Mouse (Mus musculus) CD8-positive naive resting alpha-beta T cell, adult 2 months (primary cell): ENCODE results near the gene Tff2.

Experiments used
- DNase-seq, 2 experiments: peaks; one replicate each; pipeline ENCODE4 v3.0.0; 2022; ENCODE audit warnings: low read depth in 2 of 2, low spot score in 2 of 2

Gene Tff2

DNA sequence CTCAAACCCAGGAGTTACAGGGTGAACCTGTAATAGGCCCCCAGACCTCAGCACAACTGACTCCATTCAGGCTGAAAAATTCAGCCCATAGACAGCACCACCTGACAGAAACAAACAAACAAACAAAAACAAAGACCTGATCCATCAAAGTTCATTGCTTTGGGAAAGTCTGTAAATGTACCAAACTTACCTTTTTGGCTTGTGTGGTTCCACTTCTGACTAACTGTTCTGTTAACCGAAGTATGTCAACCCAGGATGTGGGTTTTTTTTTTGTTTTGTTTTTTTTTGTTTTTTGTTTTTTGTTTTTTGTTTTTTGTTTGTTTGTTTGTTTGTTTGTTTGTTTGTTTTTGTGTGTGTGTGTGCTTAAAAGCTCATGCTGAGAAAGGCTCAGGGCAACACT, 7.3 kb downstream of the Tff2 start:
- no peak for DNase-seq

DNA sequence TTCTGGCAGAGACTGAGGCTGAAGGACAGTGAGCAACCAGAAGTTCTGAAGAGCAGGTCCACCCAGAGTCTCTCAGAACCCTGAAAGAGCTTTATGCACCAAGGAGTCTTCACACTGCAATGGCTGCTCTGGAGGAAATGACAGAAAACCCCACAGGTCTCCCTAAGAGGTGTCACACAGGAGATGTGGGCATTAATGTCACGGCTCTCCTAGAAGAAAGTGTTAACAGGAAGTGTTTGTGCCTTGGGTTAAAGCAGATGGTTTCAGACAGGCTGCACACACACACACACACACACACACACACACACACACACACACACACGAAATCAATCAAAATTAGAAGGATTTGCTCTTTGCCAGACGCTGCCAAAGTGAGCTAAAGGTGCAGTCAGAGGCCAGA, 7.8 kb downstream of the Tff2 start:
- no peak for DNase-seq

DNA sequence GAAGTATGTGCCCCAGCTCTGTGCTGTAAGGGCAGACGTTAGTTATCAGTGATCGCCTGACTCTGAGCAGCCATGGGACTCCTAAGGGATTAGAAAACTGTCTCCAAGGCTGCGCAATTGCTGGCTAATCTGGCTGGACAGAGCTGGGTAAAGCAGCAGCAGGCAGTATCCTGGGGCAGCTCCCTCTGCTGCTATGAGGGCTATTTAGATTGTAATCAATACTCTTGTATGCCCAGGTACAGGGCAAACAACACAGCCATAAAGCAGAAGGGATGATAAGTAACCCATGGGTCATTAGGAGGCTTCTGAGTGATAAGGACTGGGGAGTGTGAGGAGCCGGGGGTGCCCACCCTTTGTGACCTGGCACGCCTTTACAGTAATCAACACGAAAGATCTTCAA, 9.2 kb downstream of the Tff2 start:
- DNase-seq, result no peak

DNA sequence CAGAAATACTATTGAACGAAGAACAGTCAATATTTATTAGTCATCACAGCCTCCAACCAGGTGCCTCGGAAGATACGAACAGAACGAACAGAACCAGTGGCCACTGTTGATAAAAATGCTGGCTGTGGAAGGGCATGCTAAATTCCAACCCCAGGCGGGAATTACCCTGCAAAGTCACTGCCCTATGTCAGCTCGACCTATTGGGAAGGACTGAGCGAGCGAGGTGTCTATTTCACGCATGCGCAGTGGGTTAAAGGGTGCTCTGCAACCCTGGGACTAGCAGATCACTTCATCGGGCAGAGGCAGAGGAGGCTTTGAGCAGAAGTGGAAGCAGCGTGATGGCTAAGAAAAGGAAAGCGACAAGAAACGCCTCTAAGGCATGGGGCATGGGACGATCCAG, 10.3 kb downstream of the Tff2 start:
- DNase-seq, result no peak

DNA sequence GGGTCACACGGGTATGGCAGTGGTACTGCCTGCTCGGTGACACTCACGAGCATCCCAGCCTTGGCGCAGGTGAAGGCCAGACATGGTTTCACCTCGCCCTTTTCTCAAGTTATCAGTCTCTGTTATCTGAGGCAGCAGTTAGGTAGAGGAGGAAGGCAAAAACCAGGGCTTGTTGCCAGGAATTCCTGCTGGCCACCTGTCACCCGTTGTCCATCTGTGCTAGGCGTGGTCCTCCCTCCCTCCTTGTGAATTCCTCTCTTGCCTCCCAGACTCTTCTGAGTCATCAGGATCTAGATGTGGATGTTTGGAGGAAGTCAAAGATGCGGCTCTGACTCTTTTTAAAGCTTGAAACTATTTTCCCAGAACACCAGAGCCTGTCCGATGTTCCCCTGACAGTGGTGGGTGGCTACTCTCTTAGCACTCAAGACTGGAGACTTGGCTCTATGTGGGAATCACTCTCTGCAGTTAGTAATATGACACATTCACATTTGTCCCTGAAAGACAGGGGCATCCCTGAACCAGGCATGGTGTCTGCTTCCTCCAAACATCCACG, 12.7 kb downstream of the Tff2 start:
- DNase-seq, result no peak

DNA sequence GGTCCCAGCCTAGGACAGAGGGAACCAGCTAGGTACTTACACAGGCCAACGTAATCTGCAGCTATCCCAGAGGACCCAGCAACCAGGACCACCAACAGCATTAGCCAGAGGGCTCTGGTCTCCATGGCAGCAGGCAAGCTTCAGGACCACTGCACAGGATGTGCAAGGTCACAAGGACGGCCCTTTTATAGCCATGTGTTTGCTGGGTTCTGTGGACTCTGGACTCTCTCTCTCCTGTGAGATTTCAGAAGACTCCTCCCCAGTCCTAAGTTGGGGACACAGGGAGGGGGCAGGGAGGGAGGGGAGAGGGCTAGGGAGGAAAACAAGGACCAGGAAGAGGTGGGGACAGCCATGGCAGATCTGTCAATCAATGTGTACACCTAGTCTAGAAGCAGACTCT, 14.6 kb downstream of the Tff2 start, which contains the start of gene Tff3:
Gene Tff3, minus strand, starts transcription at position 195 of the 400 bp plus-strand sequence.
- no peak for DNase-seq

DNA sequence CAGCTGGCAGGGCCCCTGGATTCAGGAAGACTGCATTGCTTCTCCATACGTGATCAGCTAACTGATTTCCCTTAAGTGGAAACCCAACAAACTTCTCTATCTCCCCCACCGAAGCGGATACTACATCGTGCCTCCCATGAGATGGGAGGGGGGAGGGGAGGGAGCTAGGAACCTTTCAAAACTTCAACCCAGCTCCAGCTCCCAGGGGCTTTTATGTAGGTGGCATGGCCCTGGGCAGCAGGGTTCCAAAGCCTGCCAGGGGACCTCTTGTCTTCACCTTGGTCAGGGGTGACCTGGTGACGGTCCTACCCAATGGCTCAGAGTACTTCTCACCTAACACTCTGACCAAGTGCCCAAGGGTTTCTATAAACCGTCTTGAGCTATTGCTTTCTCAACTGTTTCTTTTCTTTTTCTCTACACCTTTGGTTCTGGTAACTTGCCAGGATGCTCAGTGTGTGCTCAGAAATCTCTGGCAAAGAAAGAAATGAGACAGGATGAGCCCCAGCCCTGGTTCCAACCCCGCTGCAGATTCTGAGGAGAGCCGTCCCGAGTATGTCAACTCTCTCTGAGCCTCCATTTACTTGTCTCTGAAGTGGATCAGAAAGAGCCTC, 15.3 kb downstream of the Tff2 start:
- no peak for DNase-seq

DNA sequence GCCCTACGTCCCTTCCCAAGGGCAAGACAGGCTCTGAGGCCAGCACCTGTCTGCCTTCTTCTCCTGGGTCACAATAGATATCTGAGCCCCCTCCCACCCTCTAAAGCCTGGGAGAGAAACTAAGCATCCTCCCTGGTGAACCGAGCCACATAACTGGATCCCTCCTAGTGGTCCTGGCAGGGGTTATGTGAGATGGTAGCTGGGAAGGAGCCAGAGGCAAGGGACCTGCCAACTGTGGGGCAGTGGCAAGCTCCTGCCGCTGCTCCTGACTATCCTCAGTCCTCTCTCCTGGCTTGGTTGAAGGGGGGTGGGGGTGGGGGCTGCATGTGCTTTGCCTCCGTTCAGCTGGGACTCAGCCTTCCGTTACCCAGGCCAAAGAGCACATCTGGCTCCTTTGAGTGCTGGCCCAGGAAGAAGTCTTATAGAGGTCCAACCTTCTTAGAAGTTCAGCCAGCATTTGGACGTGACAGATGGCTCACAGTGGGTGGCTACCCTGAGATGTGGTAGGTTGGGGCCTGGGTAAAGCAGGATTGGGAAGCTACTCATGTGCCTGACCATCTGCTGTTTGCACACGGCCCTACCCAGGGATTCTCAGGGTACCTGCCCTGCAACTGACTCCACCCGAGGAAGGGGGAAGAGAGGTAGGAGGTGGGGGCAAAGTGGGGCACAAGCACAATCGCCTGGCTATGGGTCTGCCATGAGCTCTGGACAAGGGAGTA, 18.4 kb downstream of the Tff2 start:
- no peak for DNase-seq

DNA sequence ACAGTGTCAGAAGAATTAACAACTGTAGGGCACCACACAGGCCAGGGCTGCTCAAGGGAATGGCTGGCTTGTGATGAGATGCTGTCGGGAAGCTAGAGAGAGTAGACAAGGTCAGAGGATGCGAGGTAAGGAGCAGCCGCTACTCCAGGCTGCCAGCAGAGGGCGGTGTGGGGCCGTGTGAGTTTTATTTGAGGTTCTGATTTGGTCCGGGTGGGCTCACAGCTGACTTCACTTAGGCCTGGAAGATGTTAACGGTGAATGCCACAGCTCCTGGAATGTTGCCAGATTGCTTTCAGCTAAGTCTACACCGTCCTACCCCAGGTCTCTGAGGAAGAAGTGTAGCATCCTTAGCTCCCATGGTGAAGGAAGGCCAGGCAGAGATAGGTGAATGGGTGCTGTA, 22.1 kb downstream of the Tff2 start:
- DNase-seq, result peak; percentile 43 to 52

DNA sequence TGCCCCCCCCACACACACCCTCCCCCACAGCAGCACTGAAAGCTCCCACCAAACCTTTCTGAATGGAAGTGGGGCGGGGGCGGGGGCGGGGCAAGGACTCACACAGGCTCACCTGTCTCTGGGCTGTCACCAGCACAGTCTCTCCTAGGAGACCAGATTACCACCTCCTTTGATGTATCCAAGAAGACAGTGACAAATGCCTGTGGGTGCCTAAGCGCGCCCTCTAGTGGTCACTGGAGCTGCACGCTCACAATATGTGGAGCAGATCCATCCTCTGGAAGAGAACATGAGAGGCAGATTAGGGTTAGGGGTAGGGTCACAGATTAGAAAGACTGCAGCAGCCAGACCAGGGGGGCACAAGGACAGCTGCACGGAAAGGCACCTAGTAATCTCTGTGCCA, 24.7 kb downstream of the Tff2 start:
- DNase-seq, result peak; percentile 77 to 82

DNA sequence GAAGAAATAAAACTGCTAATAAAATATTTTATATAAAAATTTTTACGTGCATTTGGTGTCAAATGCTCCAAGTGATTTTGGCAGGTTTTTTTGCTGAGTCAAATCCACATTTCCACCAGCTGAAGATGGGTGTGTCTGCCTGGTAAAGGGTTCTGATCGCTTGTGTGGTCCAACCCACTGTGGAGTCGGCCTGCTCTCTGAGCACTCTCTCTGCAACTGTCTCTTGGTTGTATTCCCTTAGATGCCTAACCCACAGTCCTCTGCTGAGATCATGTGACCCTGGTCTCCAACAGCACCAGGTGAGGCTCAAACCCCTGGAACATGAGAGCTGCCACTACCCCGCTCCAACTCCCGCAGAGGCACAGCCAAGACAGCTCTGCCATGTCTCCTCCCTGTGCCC, 26.1 kb downstream of the Tff2 start:
- DNase-seq, result no peak

DNA sequence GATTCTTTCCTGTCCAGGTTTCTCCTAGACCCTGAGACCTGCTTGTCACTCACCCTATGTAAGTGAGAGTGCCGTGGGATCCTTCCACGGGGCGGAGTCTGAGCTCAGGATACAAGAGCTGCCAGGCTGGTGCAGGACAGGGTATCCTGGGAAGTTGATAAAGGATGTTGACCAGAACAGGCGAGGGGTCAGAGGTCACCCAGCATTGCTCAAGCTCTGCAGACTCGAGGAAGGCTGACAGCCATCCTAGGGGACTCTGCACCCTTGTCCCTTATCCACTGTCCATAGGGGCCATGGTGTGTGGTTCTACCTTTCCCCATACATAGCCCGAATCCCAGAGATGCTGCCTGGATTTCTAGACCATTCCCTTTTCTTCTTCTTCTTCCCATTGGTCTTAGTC, 28.0 kb downstream of the Tff2 start:
- DNase-seq, result no peak

DNA sequence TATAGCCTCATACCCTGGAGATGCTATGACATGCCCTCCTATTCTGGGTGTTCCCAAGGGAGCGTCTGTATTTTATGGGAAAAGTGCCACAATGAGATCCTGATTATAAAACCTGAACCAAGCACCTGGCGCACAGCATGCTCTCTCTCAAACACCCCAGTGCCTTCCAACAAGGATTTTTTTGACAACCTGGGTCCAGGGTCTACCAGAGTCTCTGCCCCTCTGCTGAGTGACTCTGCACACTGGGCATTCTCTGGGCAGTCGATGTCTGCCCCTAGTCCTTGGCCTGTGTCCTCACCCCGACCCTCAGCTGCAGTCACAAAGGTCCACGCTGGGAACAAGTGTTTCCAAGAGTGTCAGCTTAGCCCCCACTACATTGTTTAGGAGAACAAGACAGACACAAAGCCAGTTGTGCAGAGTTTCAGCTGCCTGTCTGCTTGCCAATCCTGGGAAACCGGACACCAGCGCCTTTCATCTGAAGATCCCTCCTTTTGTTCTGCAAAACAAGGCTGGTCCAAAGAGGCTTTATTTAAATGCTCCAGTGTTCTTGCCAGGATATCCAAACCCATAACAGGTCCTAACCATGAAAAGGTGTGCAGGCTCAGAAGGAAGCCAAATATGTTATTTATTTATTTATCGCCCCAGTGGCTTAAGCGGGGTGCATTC, 30.8 kb downstream of the Tff2 start:
- DNase-seq, result no peak

DNA sequence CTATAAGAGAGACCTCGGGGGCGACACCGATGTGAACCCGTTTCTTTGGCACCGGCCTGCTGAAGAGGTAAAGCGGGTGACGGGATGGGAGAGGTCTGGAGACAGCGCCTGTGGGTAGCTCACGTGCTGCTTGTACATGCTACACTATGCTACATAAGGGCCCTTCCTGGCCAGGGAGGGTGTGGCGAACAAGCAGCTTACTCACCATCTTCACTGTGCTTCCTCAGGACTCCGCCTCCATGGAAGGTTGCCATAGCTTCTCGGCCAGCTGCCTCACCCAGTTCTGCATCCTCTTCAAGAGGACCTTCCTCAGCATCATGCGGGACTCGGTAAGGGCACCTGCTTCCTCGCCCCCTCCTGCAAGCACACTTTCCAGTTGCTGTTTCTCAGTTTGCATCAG, 35.7 kb downstream of the Tff2 start:
- no peak for DNase-seq

DNA sequence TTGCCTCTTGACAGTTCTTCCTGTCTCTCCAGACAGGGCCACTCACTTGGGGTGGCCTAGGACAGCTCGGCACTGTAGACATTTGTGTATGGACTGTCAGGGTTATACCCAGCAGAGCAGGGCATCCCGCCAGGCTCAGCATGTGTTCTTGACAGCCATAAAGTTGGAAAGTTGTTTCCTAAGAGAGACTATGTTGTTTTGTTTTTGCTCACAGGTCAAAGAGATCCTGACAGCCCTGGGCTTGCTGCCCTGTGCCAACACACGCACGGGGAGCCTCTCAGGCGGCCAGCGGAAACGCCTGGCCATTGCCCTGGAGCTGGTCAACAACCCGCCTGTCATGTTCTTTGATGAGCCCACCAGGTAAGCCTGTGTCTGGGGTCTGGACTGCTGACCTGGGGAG, 40.3 kb downstream of the Tff2 start:
- no peak for DNase-seq

DNA sequence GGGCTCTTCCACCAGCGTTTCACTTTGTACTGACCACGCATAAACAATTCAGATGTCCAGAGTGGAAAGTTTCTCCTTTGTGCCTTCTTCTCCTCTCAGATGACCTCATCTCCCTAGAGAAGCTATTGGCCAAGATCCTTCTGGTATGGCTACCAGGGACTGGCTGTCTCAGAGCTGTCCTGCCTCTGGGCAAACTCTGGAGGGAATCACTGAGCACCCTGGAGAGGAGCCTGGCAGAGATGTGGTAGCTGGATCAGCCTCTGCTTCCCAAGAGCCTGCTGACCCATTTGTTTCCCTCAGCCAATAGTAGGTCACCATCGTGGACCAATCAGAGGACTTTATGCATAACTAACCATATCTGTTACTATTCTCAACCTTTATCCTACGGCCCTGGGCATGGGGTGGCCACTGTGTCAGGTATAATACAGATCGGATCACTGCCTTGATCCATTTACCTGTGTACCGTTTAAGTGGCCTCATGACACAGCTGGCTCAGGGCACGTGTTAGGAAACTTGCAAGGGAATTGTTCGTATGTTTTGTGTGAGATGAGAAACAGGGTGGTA, 41.0 kb downstream of the Tff2 start:
- no peak for DNase-seq

DNA sequence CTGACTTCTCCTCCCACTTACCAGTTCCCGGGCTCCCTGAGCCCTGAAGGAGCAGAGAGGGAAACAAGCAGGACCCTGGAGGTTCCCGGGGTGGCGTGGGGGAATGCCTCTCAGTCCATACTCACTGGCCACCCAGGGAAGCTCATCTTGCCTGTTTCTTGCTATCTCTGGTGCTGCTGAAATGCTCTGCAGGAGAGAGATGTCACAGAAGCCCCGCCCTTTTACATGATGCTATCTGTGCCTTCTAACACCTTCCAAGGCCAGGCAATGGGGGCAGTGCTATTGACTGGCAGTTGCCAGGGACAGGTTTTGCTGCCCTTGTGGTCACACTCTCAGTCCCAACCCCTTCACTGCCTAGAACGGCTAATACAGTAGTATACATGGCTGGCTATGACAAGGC, 45.3 kb downstream of the Tff2 start:
- DNase-seq, result no peak

DNA sequence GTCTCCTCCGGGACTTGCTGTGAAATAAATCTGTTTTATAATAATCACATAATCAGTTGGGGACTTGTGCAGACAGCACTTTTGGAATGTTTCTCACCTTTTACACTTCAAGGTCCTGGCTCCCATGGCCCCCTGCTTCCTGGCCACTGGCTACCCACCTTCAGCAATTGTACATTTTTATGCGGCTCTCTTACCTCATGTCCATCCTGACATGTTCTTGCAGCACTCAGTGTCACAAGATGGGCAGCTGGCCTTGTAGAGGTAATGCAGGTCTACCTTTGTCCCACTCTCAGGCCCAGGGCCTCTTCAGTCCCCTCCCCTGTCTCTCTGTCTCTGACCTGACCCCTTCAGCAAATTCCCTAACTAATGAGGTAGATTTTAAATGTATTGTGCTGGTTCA, 47.2 kb downstream of the Tff2 start:
- no peak for DNase-seq

DNA sequence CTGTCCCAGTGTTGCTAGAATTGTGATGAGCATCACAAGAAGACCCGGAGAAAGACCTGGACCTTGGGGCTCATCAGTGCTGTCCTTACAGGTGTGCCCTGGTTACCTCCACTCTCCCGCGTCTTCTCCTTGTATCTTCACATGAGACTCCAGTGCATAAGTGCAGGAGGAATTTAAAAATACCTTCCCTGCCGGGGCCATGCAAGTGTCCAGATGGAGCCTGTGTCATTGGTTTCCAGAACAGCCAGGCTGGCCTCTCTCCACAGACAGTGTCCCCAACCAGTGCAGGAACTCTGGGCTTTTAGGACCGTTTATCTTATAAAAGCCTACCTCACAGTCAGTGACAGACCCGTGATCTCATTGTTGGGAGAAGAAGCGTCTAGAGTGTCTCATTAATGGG, 48.5 kb downstream of the Tff2 start:
- no peak for DNase-seq

DNA sequence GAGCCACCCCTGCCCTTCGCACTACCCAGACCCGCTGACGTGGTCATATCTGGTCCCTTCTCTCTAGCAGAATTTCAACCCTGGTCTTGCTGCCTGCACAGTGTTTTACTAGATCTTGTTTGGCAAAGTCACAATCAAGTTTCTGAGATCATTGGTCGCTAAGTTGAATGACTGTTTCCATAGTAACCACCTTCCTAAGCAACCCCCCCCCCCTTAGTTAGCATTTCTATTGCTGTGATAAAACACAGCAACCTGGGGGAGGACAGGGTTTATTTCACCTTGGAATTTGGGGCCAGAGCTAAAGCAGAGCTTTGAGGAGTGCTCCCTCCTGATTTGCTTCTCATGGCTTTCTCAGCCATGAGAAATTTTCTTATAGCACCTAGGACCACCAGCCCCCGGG, 49.3 kb downstream of the Tff2 start:
- no peak for DNase-seq
